Mouse (Mus musculus): ENCODE results near the gene Pgs1. TPM values are rescaled to one million over a fixed set of nuclear protein-coding genes. Genes with fewer than 3 reads are reported as not detected.

The Pgs1 gene
- polyA plus RNA-seq, 1 experiment from 2014 or later = 26.6 TPM

- Histone ChIP-seq H3K27ac (replicated peaks) (no peak overlapping the region), H3K4me3 (no peak overlapping the region), H3K9ac (0 out of 2 replicates have a peak overlapping the region, but pooled peaks have one; percentile 33), H3K9me3 (no peaks in the 10 kb centered on the region), H3K27me3 (replicated peaks) (peaks cover 12% of the 10 kb centered on the region; the same call in 1 of the 2 replicates), H3K36me3 (no peaks in the 10 kb centered on the region), H3K4me2 (no peak overlapping the region), H3K4me1 (peaks cover 37% of the 10 kb centered on the region)
- 82% methylated on average over 6 of the region's 6 CpGs for WGBS
- ATAC-seq (ENCODE audit: extremely low read depth, insufficient number of reproducible peaks, low FRiP score, low TSS enrichment) = no peak
Measured at GRCm38 (mm10) chr11:117951391-117951790, 34.7 kb upstream of the Pgs1 start.

GRCm38 (mm10) chr11:117952174-117952933 lies 33.7 kb upstream of the Pgs1 start:
- Histone ChIP-seq H3K27me3 (replicated peaks) (peaks cover 6% of the 10 kb centered on the region; the same call in 1 of the 2 replicates), H3K4me2 (no peak overlapping the region), H3K9ac (no peak overlapping the region), H3K9me3 (no peaks in the 10 kb centered on the region), H3K4me3 (no peak overlapping the region), H3K36me3 (no peaks in the 10 kb centered on the region), H3K4me1 (peaks cover 37% of the 10 kb centered on the region), H3K27ac (replicated peaks) (no peak overlapping the region)
- no peak for ATAC-seq (ENCODE audit: extremely low read depth, insufficient number of reproducible peaks, low FRiP score, low TSS enrichment)
- 63% methylated on average over 9 of the region's 9 CpGs for WGBS

- 39% methylated on average over 2 of the region's 2 CpGs for WGBS
- Histone ChIP-seq H3K27me3 (replicated peaks) (peaks cover 6% of the 10 kb centered on the region; the same call in 1 of the 2 replicates), H3K36me3 (no peaks in the 10 kb centered on the region), H3K4me1 (peaks cover 45% of the 10 kb centered on the region), H3K9ac (no peak overlapping the region; the same call in 1 of the 2 replicates), H3K4me2 (no peak overlapping the region), H3K4me3 (no peak overlapping the region), H3K9me3 (no peaks in the 10 kb centered on the region), H3K27ac (replicated peaks) (no peak overlapping the region)
- ATAC-seq (ENCODE audit: extremely low read depth, insufficient number of reproducible peaks, low FRiP score, low TSS enrichment) = no peak
Measured at GRCm38 (mm10) chr11:117954094-117954493, 32.0 kb upstream of the Pgs1 start.

GRCm38 (mm10) chr11:117954819-117955218 lies 31.3 kb upstream of the Pgs1 start:
- ATAC-seq (ENCODE audit: extremely low read depth, insufficient number of reproducible peaks, low FRiP score, low TSS enrichment) = no peak
- H3K36me3 ChIP-seq = no peaks in the 10 kb centered on the region
- peaks cover 43% of the 10 kb centered on the region for H3K4me1 ChIP-seq
- H3K9me3 ChIP-seq = no peaks in the 10 kb centered on the region
- no peak overlapping the region for H3K27ac ChIP-seq (replicated peaks)
- 70% methylated on average over 9 of the region's 9 CpGs for WGBS
- peaks cover 6% of the 10 kb centered on the region; the same call in 1 of the 2 replicates for H3K27me3 ChIP-seq (replicated peaks)
- no peak overlapping the region for H3K9ac ChIP-seq
- no peak overlapping the region for H3K4me2 ChIP-seq
- H3K4me3 ChIP-seq = no peak overlapping the region

GRCm38 (mm10) chr11:117955621-117956020 lies 30.5 kb upstream of the Pgs1 start:
- Histone ChIP-seq H3K27me3 (replicated peaks) (peaks cover 6% of the 10 kb centered on the region; the same call in 1 of the 2 replicates), H3K9ac (no peak overlapping the region), H3K4me2 (no peak overlapping the region), H3K4me1 (peaks cover 46% of the 10 kb centered on the region), H3K4me3 (no peak overlapping the region), H3K27ac (replicated peaks) (no peak overlapping the region), H3K36me3 (no peaks in the 10 kb centered on the region), H3K9me3 (no peaks in the 10 kb centered on the region)
- ATAC-seq (ENCODE audit: extremely low read depth, insufficient number of reproducible peaks, low FRiP score, low TSS enrichment) = no peak
- 66% methylated on average over 13 of the region's 13 CpGs for WGBS

GRCm38 (mm10) chr11:117958197-117958596 lies 27.9 kb upstream of the Pgs1 start:
- H3K9me3 ChIP-seq = no peaks in the 10 kb centered on the region
- no peak overlapping the region for H3K4me3 ChIP-seq
- WGBS = 57% methylated on average over 7 of the region's 7 CpGs
- H3K36me3 ChIP-seq = no peaks in the 10 kb centered on the region
- H3K4me1 ChIP-seq = peaks cover 63% of the 10 kb centered on the region
- H3K4me2 ChIP-seq = no peak overlapping the region
- 0 out of 2 replicates have a peak overlapping the region, but pooled peaks have one; percentile 24 for H3K9ac ChIP-seq
- H3K27ac ChIP-seq (replicated peaks) = no peak overlapping the region
- ATAC-seq (ENCODE audit: extremely low read depth, insufficient number of reproducible peaks, low FRiP score, low TSS enrichment) = no peak
- H3K27me3 ChIP-seq (replicated peaks) = no peaks in the 10 kb centered on the region

DNA sequence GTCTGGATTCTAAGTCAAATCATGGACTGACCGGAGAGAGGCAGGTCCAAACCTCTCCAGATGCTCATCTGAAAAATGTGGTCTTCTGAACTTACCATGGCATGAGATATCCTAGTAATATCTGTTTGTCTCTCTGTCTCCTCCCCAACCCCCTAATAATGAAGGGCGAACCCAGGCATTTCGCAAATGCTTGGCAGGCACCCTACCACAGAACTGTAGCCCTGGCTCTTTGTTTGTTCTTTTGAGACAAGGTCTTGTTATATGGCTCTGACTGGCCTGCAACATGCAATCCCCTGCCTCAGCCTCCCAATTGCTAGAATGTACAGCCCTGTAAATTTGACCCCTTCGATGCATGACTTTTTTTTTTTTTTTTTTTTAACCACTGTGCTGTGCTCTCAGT lies 26.9 kb upstream of the Pgs1 start:
- no peak for ATAC-seq (ENCODE audit: extremely low read depth, insufficient number of reproducible peaks, low FRiP score, low TSS enrichment)
- Histone ChIP-seq H3K9me3 (no peaks in the 10 kb centered on the region), H3K9ac (no peak overlapping the region), H3K27me3 (replicated peaks) (no peaks in the 10 kb centered on the region), H3K4me1 (peaks cover 67% of the 10 kb centered on the region), H3K27ac (replicated peaks) (no peak overlapping the region), H3K36me3 (no peaks in the 10 kb centered on the region), H3K4me2 (no peak overlapping the region), H3K4me3 (no peak overlapping the region)
- WGBS = 90% methylated on average over 4 of the region's 4 CpGs

DNA sequence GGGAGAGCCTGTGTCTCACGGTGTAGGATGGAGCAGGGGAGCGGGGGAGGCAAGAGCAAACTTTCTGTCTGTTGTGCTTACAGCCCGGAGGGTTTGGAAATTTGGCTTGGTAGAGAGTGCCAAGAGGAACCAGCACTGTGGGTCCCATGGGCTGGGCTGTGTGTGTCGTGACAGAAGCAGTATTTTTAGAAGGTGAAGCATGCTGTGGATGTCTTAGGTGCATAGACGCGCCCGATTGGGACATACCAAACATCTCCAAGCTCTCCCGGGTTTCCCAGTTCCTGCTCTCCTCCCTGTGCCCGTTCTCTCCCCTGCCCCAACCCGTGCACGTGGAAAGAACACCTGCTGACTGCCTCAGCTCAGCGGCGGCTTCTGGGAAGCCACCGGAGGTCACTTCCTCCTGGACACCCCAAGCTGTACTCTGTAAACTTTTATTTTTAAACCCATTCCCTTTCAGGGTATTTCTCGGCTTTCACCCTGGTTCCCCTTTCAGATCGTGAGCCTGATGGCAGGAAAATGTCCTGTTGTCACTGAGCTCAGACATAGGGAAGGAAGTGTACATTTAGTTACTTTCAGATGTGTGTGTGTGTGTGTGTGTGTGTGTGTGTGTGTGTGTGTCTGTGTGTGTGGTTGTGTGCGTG lies 26.2 kb upstream of the Pgs1 start:
- peak overlapping the region; percentile 56; the same call in 1 of the 2 replicates for H3K9ac ChIP-seq
- no peak overlapping the region for H3K27ac ChIP-seq (replicated peaks)
- no peak for ATAC-seq (ENCODE audit: extremely low read depth, insufficient number of reproducible peaks, low FRiP score, low TSS enrichment)
- no peaks in the 10 kb centered on the region for H3K36me3 ChIP-seq
- no peaks in the 10 kb centered on the region for H3K9me3 ChIP-seq
- H3K4me2 ChIP-seq = no peak overlapping the region
- H3K4me3 ChIP-seq = no peak overlapping the region
- peaks cover 67% of the 10 kb centered on the region for H3K4me1 ChIP-seq
- no peaks in the 10 kb centered on the region for H3K27me3 ChIP-seq (replicated peaks)
- WGBS = 48% methylated on average over 17 of the region's 17 CpGs

- Histone ChIP-seq H3K36me3 (no peaks in the 10 kb centered on the region), H3K9me3 (no peaks in the 10 kb centered on the region), H3K4me1 (peaks cover 70% of the 10 kb centered on the region), H3K27ac (replicated peaks) (no peak overlapping the region), H3K4me3 (no peak overlapping the region), H3K27me3 (replicated peaks) (peaks cover 3% of the 10 kb centered on the region; the same call in 1 of the 2 replicates), H3K4me2 (no peak overlapping the region), H3K9ac (no peak overlapping the region)
- no peak for ATAC-seq (ENCODE audit: extremely low read depth, insufficient number of reproducible peaks, low FRiP score, low TSS enrichment)
Measured at GRCm38 (mm10) chr11:117960601-117961000, 25.5 kb upstream of the Pgs1 start.

GRCm38 (mm10) chr11:117962228-117963067 lies 23.6 kb upstream of the Pgs1 start:
- no peak for ATAC-seq (ENCODE audit: extremely low read depth, insufficient number of reproducible peaks, low FRiP score, low TSS enrichment)
- Histone ChIP-seq H3K27ac (replicated peaks) (peak overlapping the region; percentile 95), H3K4me1 (peaks cover 84% of the 10 kb centered on the region), H3K4me3 (peak overlapping the region; percentile 48; the same call in 1 of the 2 replicates), H3K9me3 (no peaks in the 10 kb centered on the region), H3K4me2 (peak overlapping the region; percentile 91), H3K9ac (peak overlapping the region; percentile 67), H3K36me3 (peaks cover 11% of the 10 kb centered on the region; the same call in 1 of the 2 replicates), H3K27me3 (replicated peaks) (peaks cover 20% of the 10 kb centered on the region)
- WGBS = 34% methylated on average over 10 of the region's 10 CpGs
